Mouse (Mus musculus) cerebellum, adult 2 months (tissue): Measurements from ENCODE around the gene Gucy2f.

Source experiments
- CTCF ChIP-seq: fragments of 200-500 bp; IDR thresholded peaks from 2 replicates; pipeline ENCODE4 v1.5.1; 2011; ENCODE audit warnings: low read depth, mild to moderate bottlenecking, control low read depth, low read length, moderate library complexity, borderline replicate concordance; ENCODE audit not compliant: insufficient read depth
- POLR2A ChIP-seq: fragments of 200-500 bp; IDR thresholded peaks from 2 replicates; pipeline ENCODE4 v1.6.1; 2011; ENCODE audit warnings: low read length, control low read depth, borderline replicate concordance; ENCODE audit not compliant: insufficient read depth

DNA sequence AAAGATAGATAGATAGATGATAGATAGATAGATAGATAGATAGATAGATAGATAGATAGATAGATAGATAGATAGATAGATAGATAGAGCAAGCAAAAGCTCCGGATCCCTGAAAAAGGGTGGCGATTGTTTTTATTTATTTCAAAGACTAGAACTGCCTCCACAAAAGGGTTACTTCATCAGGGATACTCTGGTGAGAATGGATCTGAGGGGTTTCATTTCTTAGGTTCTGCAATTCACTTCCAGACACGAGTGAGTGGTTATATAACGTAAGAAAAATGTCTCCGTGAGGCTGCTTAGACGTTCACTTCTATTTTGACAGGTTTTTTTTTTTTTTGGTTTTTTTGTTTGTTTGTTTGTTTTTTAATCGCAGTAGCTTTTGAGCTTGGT, 32.0 kb upstream of the Gucy2f start:
- TF ChIP-seq POLR2A (no peak), CTCF (no peak)
